Mouse (Mus musculus) neural tube, embryonic 14.5 days (tissue): ENCODE data around the gene Cdk15. TPM values are rescaled to one million over a fixed set of nuclear protein-coding genes. Genes with fewer than 3 reads are reported as not detected.

Experiments used
- ATAC-seq: fragments of 200-750 bp; cut with Nextera tagmentation; 2 replicates; pipeline ENCODE4 v1.8.0; 2017; ENCODE audit warnings: low read depth, mild to moderate bottlenecking, moderate TSS enrichment, moderate library complexity
- H3K27ac ChIP-seq: fragments of 300-500 bp; sonication (generic); 2 replicates; pipeline ENCODE4 v1.5.1; 2014; ENCODE audit warnings: low read depth, mild to moderate bottlenecking, control low read depth, low read length, moderate library complexity, mixed read lengths
- H3K27me3 ChIP-seq: fragments of 300-500 bp; sonication (generic); 2 replicates; pipeline ENCODE4 v1.6.1; 2014; ENCODE audit warnings: low read length; ENCODE audit not compliant: control insufficient read depth, insufficient read depth
- H3K36me3 ChIP-seq: fragments of 300-500 bp; sonication (generic); 2 replicates; pipeline ENCODE4 v1.6.1; 2014; ENCODE audit warnings: low read length, mixed read lengths; ENCODE audit not compliant: control insufficient read depth, insufficient read depth
- H3K4me1 ChIP-seq: fragments of 300-500 bp; sonication (generic); 2 replicates; pipeline ENCODE4 v1.6.1; 2014; ENCODE audit warnings: low read length; ENCODE audit not compliant: control insufficient read depth, insufficient read depth
- H3K4me2 ChIP-seq: fragments of 300-500 bp; sonication (generic); 2 replicates; pipeline ENCODE4 v1.6.1; 2014; ENCODE audit warnings: mild to moderate bottlenecking, low read depth, low read length, control low read depth
- H3K4me3 ChIP-seq: fragments of 300-500 bp; sonication (generic); 2 replicates; pipeline ENCODE4 v1.5.1; 2014; ENCODE audit warnings: low read depth, low read length, control low read depth, mixed read lengths
- H3K9ac ChIP-seq: fragments of 300-500 bp; sonication (generic); replicated peaks from 2 replicates; pipeline ENCODE4 v1.6.1; 2014; ENCODE audit warnings: low read depth, mild to moderate bottlenecking, control low read depth, low read length, mixed read lengths
- H3K9me3 ChIP-seq: fragments of 300-500 bp; sonication (generic); 2 replicates; pipeline ENCODE4 v1.6.1; 2016; ENCODE audit warnings: low read length; ENCODE audit not compliant: control insufficient read depth
- WGBS: fragments of 180-500 bp; shearing (Covaris S2); extraction: QIAGEN DNeasy Blood & Tissue Kit; methylation state at CpG from one replicate; pipeline ENCODE4 v1.1.7; 2014; 5-methylcytosine and 5-hydroxymethylcytosine counted together
- polyA plus RNA-seq: library from polyadenylated mRNA; unstranded; fragments of >200 nt; fragmentation: Nextera tagmentation; extraction: Ambion mirVana; gene quantifications from 2 replicates; pipeline ENCODE4 v1.2.1, GENCODE M21; 2014

Cdk15 gene
- polyA plus RNA-seq, 1 experiment from 2014 or later: 1.0 TPM

- no peaks in the 10 kb centered on the region for H3K27me3 ChIP-seq
Measured at GRCm38 (mm10) chr1:59360834-59361233, 104.1 kb downstream of the Cdk15 start.

GRCm38 (mm10) chr1:59361460-59361859 is 104.8 kb downstream of the Cdk15 start:
- no peaks in the 10 kb centered on the region for H3K4me1 ChIP-seq
- H3K36me3 ChIP-seq: no peaks in the 10 kb centered on the region
- H3K4me2 ChIP-seq: no peak overlapping the region
- WGBS: 70% methylated on average over 4 of the region's 4 CpGs
- H3K27ac ChIP-seq: no peak overlapping the region
- H3K4me3 ChIP-seq: no peak overlapping the region
- no peak for ATAC-seq
- no peaks in the 10 kb centered on the region for H3K27me3 ChIP-seq
- no peak overlapping the region for H3K9ac ChIP-seq
- no peaks in the 10 kb centered on the region for H3K9me3 ChIP-seq

More at GRCm38 (mm10) chr1:59360834-59361233, 104.1 kb downstream of the Cdk15 start:
- Histone ChIP-seq H3K4me1 (no peaks in the 10 kb centered on the region), H3K36me3 (no peaks in the 10 kb centered on the region), H3K4me3 (no peak overlapping the region), H3K9ac (no peak overlapping the region), H3K4me2 (no peak overlapping the region), H3K27ac (no peak overlapping the region), H3K9me3 (no peaks in the 10 kb centered on the region)
- no peak for ATAC-seq
- 69% methylated on average over 3 of the region's 3 CpGs for WGBS

GRCm38 (mm10) chr1:59361966-59362365 is 105.3 kb downstream of the Cdk15 start:
- H3K4me1 ChIP-seq: no peaks in the 10 kb centered on the region
- H3K9me3 ChIP-seq: no peaks in the 10 kb centered on the region
- no peaks in the 10 kb centered on the region for H3K27me3 ChIP-seq
- no peak overlapping the region for H3K4me2 ChIP-seq
- H3K4me3 ChIP-seq: no peak overlapping the region
- H3K9ac ChIP-seq: no peak overlapping the region
- 84% methylated on average over 4 of the region's 4 CpGs for WGBS
- no peak for ATAC-seq
- H3K36me3 ChIP-seq: no peaks in the 10 kb centered on the region
- H3K27ac ChIP-seq: no peak overlapping the region

DNA sequence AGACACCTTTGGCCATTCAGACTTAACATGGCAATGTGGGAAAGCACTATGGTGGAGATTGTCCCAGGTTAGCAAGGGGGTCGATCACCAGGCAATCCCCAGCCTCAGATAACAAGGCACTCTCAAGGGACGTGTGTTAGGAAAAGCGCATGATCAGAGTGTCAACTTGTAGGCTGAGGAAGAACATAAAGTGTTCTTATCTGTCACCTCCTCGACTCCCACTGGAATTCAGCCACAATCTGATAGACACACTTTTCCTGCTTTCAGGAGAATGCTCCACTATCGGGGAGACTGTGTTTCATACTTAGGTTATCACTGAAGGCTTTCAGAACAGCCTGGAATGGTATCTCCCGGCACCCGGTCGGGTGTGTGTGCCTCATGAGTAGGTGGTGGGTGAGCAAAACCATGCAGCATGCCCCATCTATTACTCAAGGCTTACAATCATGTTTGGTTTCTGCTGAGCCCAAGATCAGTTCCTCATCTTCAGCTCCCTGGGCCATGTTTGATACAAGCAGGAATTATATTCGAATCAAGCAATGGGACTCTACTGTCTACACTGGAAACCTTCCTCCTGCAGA is 107.8 kb downstream of the Cdk15 start:
- Histone ChIP-seq H3K36me3 (no peaks in the 10 kb centered on the region), H3K9me3 (no peaks in the 10 kb centered on the region), H3K4me2 (no peak overlapping the region), H3K27ac (no peak overlapping the region), H3K4me3 (no peak overlapping the region), H3K4me1 (no peaks in the 10 kb centered on the region), H3K9ac (no peak overlapping the region), H3K27me3 (no peaks in the 10 kb centered on the region)
- ATAC-seq: no peak
- 90% methylated on average over 9 of the region's 9 CpGs for WGBS

DNA sequence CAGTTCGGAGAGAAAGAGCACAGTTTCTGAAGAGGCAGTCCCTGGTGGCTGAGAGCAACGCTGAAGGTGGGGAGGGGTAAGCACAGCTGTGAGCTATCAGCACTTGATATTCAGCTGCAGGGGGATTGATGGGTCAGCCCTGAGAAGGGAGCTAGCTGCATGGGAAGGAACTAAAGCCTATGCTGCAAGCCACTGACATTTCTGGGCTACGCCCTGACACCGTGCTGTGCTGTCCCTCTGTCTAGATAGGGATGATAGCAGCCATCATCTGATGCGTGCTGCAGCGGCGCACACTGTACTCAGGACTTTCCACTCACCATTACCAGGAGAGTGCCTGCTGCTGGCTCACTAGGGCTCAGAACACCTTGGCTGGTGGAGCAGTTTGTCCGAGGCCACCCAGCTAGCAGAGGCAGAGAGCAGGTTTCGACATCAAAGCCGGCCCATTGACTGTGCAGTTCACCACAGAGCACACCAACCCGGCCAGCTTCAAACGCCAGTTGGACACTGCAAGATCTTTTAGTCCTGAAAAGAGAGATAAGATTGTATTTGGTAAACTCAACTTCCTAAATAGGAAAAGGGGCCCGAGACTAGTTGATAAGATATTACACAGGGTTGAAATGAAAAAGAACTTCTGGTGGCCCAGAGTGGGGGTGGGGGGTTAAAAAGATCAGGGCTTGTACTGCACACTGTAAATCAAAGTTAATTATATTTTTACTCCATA is 111.4 kb downstream of the Cdk15 start:
- Histone ChIP-seq H3K9ac (no peak overlapping the region), H3K4me1 (no peaks in the 10 kb centered on the region), H3K36me3 (no peaks in the 10 kb centered on the region), H3K27me3 (no peaks in the 10 kb centered on the region), H3K4me2 (no peak overlapping the region), H3K4me3 (no peak overlapping the region), H3K27ac (no peak overlapping the region), H3K9me3 (no peaks in the 10 kb centered on the region)
- WGBS: 25% methylated on average over 13 of the region's 13 CpGs
- peak; percentile 49 for ATAC-seq

DNA sequence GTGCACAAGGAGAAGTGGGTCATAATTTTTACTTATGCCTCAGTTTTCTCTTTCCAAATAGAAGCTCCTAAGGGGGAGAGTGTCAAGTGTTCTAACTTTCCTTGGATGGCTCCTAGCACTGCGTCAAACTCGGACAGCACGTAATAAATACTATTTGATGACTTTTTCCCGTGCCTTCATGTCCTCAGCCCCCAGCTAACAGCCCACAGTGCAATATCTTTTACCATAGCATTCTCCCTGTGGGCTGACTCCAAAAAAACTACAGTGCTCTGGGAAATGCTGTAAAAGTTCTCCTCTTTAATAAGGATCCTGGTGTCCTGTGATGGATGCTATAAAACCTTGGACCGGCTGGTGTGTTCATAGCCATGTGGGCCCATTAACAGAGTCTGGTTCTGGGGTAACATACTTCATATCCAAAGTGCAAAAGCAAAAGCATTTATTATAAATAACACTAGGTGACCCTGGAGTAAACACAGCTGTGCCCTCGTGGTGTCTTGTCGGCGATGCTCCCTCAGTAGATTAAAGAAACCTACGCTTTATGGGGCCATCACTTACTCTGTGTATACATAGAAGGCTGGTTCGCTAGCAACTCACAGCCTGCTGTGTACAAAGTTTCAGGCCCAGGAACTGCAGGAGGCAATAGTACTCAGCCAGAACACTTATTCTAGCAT is 112.1 kb downstream of the Cdk15 start:
- H3K4me1 ChIP-seq: no peaks in the 10 kb centered on the region
- no peak overlapping the region for H3K4me3 ChIP-seq
- H3K4me2 ChIP-seq: no peak overlapping the region
- 47% methylated on average over 10 of the region's 10 CpGs for WGBS
- no peak overlapping the region for H3K27ac ChIP-seq
- no peak overlapping the region for H3K9ac ChIP-seq
- ATAC-seq: no peak
- H3K9me3 ChIP-seq: no peaks in the 10 kb centered on the region
- H3K36me3 ChIP-seq: no peaks in the 10 kb centered on the region
- no peaks in the 10 kb centered on the region for H3K27me3 ChIP-seq

DNA sequence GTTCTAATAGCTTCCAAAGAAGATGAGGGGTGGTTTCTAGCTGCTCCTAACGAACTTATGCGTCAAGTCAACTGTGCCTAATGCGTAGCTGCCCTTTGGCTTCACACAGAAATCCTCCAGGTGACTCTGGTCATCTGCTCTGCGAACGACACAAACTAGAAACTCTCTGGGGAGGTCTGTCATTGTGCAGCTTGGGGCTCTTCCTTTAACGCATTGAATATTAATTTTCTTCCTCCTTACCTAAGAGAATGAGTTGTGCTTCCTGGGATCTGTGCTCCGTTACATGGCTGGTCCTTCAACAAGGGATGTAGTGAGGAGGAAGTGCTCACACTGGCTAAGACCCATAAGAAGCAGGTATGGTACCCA is 112.6 kb downstream of the Cdk15 start:
- H3K4me3 ChIP-seq: no peak overlapping the region
- H3K4me1 ChIP-seq: no peaks in the 10 kb centered on the region
- no peak overlapping the region for H3K9ac ChIP-seq
- WGBS: 55% methylated on average over 7 of the region's 7 CpGs
- no peak overlapping the region for H3K27ac ChIP-seq
- H3K36me3 ChIP-seq: no peaks in the 10 kb centered on the region
- H3K4me2 ChIP-seq: no peak overlapping the region
- no peak for ATAC-seq
- H3K9me3 ChIP-seq: no peaks in the 10 kb centered on the region
- H3K27me3 ChIP-seq: no peaks in the 10 kb centered on the region

DNA sequence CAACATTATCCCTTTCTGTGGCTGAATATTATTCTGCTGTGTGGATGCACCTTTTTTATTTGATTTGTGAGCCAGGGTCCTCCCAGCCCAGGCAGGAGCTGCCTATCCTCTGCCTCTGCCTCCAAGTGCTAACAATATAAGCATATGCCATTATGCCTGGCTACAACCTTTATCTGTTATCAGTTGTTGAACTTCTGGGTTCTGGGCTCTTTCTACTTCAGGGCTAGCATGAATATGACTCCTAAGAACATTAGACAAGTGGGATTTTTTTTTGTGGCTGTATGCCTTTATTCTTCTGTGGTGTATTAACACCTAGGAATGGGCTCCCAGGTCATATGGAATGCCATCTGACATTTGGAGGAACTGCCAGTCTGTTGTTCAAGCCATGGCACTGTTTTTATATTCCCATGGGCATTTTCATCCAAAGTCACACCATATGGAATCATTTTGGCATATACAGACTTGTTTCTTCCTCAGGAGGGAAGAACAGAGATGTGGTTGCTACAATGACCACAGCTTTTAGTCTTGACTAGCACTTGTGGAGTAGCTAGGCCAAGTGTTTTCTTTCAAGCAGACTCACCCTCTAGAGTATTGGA is 113.7 kb downstream of the Cdk15 start:
- no peak overlapping the region for H3K4me2 ChIP-seq
- ATAC-seq: no peak
- H3K36me3 ChIP-seq: no peaks in the 10 kb centered on the region
- H3K4me3 ChIP-seq: no peak overlapping the region
- H3K9me3 ChIP-seq: no peaks in the 10 kb centered on the region
- no peaks in the 10 kb centered on the region for H3K4me1 ChIP-seq
- H3K9ac ChIP-seq: no peak overlapping the region
- H3K27ac ChIP-seq: no peak overlapping the region
- H3K27me3 ChIP-seq: no peaks in the 10 kb centered on the region

DNA sequence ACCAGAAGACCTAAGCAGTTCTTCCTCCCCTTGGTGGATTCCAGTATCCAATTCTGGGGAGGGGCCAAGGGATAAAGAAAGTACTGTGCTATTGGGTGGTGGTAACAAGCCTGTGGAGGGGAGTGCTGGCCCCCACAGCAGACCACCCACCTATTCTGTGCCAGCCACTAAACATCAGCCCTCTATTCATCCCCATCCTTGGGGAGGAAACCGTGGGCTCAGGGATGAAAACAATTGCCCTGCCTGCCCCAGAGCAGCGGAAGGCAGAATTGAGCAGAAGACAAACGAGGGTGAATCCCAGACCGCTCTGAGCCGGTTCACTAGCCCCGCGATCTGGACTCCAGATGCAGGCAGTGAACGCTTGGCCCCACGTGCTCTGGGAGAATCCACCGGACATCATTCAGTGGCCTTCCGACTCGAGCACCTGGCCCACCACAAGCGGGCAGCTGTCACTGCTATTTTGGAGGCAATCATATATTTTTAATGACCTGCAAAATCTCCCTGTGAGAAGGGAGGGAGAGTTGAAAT is 119.4 kb downstream of the Cdk15 start:
- Histone ChIP-seq H3K27ac (no peak overlapping the region; the same call in 1 of the 2 replicates), H3K9ac (no peak overlapping the region), H3K4me1 (no peaks in the 10 kb centered on the region), H3K9me3 (no peaks in the 10 kb centered on the region), H3K36me3 (no peaks in the 10 kb centered on the region), H3K4me2 (no peak overlapping the region), H3K4me3 (no peak overlapping the region), H3K27me3 (no peaks in the 10 kb centered on the region)
- 2% methylated on average over 13 of the region's 13 CpGs for WGBS
- ATAC-seq: peak; percentile 79
